Mouse (Mus musculus): ENCODE measurements around the gene Sh3bgrl2. TPM values are rescaled to one million over a fixed set of nuclear protein-coding genes. Genes with fewer than 3 reads are reported as not detected.

Gene Sh3bgrl2
- polyA plus RNA-seq, 1 experiment from 2014 or later: 7.0 TPM

GRCm38 (mm10) chr9:83681661-83682655 is 133.8 kb downstream of the Sh3bgrl2 start:
- Histone ChIP-seq H3K27ac (no peak overlapping the region), H3K4me1 (peaks cover 5% of the 10 kb centered on the region), H3K4me3 (no peak overlapping the region), H3K27me3 (replicated peaks) (no peaks in the 10 kb centered on the region), H3K4me2 (replicated peaks) (no peak overlapping the region), H3K9me3 (no peaks in the 10 kb centered on the region), H3K9ac (no peak overlapping the region), H3K36me3 (no peaks in the 10 kb centered on the region)
- WGBS: 78% methylated on average over 12 of the region's 12 CpGs
- no peak for ATAC-seq (ENCODE audit: low FRiP score, low read depth)

GRCm38 (mm10) chr9:83686511-83687100 is 138.5 kb downstream of the Sh3bgrl2 start:
- Histone ChIP-seq H3K27me3 (replicated peaks) (no peaks in the 10 kb centered on the region), H3K9me3 (no peaks in the 10 kb centered on the region), H3K27ac (0 out of 2 replicates have a peak overlapping the region, but pooled peaks have one; percentile 22), H3K4me3 (no peak overlapping the region), H3K4me1 (peaks cover 7% of the 10 kb centered on the region), H3K4me2 (replicated peaks) (peak overlapping the region; percentile 57), H3K36me3 (no peaks in the 10 kb centered on the region), H3K9ac (peak overlapping the region; percentile 21; the same call in 1 of the 2 replicates)
- ATAC-seq (ENCODE audit: low FRiP score, low read depth): peak; percentile 83
- WGBS: 7% methylated on average over 18 of the region's 18 CpGs

GRCm38 (mm10) chr9:83687904-83688303 is 139.8 kb downstream of the Sh3bgrl2 start:
- Histone ChIP-seq H3K4me3 (no peak overlapping the region), H3K27ac (no peak overlapping the region), H3K4me2 (replicated peaks) (no peak overlapping the region), H3K27me3 (replicated peaks) (no peaks in the 10 kb centered on the region), H3K36me3 (no peaks in the 10 kb centered on the region), H3K9ac (no peak overlapping the region), H3K4me1 (peaks cover 7% of the 10 kb centered on the region), H3K9me3 (no peaks in the 10 kb centered on the region)
- WGBS: 76% methylated on average over 3 of the region's 3 CpGs
- ATAC-seq (ENCODE audit: low FRiP score, low read depth): no peak

Other genes starting within 250 kb of the Sh3bgrl2 start
- gene Lca5, start 107.2 kb upstream of the Sh3bgrl2 start, polyA plus RNA-seq (2016; fragmentation: Nextera tagmentation; extraction: Ambion mirVana): 20.8 and 21.2 TPM in 2 replicates

All from neural tube, embryonic 12.5 days (tissue).